Mouse (Mus musculus): ENCODE measurements around the gene Med12. TPM values are rescaled to one million over a fixed set of nuclear protein-coding genes. Genes with fewer than 3 reads are reported as not detected.
A peak's percentile ranks its signal among the peaks of the same experiment; 100 is the strongest.

The Med12 gene
- total and polyA plus RNA-seq, 3 experiments, result 20.9 to 68.0 TPM; not detected in 1

DNA sequence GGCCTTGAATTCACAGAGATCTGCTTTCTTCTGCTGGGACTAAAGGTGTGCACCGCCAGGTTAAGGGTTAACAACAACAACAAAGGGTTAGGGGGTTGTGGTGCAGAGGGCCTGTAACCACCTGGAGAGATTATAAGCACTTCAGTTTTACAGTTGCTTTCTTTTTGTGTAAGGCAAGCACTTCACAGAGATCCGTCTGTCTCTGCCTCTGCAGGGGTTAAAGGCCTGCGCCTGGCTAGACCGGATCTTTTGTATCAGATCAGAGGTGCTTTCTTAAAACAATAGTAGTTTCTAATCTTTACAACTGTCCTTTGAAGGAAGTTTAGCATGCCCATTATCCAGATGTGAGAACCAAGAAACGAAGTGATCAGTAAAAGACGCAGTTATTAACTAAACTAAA lies 420 bp upstream of the Med12 start:
- Histone ChIP-seq H3K4me1 (ENCODE audit: control insufficient read depth in 1 of 2, insufficient read depth in 2 of 2, low read length in 2 of 2) (peaks cover 1 to 9% of the 10 kb centered on the region in 2 experiments; a peak in 3 of 4 replicates), H3K9me3 (replicated peaks; ENCODE audit: insufficient read depth, low read length) (no peaks in the 10 kb centered on the region), H3K4me3 (ENCODE audit: control insufficient read depth in 1 of 2, insufficient read depth in 1 of 2, low read depth in 2 of 2, low read length in 2 of 2) (peak overlapping the region; percentile 38 to 47), H3K79me2 (ENCODE audit: control insufficient read depth, insufficient read depth, low read length, poor library complexity) (peaks cover 8% of the 10 kb centered on the region), H3K36me3 (ENCODE audit: control insufficient read depth in 1 of 2, insufficient read depth in 2 of 2, low read length in 2 of 2) (peaks cover 0 to 6% of the 10 kb centered on the region in 2 experiments; a peak in 3 of 4 replicates), H3K9ac (ENCODE audit: control insufficient read depth, low read depth, low read length, poor library complexity, severe bottlenecking) (peak overlapping the region; percentile 99), H3K27ac (ENCODE audit: control insufficient read depth, low read depth, low read length) (peak overlapping the region; percentile 61), H3K27me3 (ENCODE audit: control insufficient read depth in 1 of 2, insufficient read depth in 2 of 2, low read length in 2 of 2) (no peaks in the 10 kb centered on the region)
- no peak for TF ChIP-seq MAX (IDR thresholded peaks at IDR 0.05; ENCODE audit: low read length)
- no peak for TF ChIP-seq CHD1 (IDR thresholded peaks at IDR 0.05; ENCODE audit: low read depth, low read length)
- TF ChIP-seq POLR2AphosphoS2 (IDR thresholded peaks at IDR 0.05; ENCODE audit: low read length), result no peak
- TF ChIP-seq USF1 (IDR thresholded peaks at IDR 0.05; ENCODE audit: low read depth, low read length), result no peak
- TF ChIP-seq MAZ (IDR thresholded peaks at IDR 0.05; ENCODE audit: low read depth, low read length), result no peak
- no peak for TF ChIP-seq MYC (IDR thresholded peaks at IDR 0.05; ENCODE audit: low read depth, low read length)
- no peak for TF ChIP-seq ZMIZ1 (IDR thresholded peaks at IDR 0.05; ENCODE audit: low read depth, low read length)
- no peak for TF ChIP-seq UBTF (IDR thresholded peaks at IDR 0.05; ENCODE audit: borderline replicate concordance, insufficient read depth, low read depth, low read length)
- TF ChIP-seq MYB (IDR thresholded peaks at IDR 0.05; ENCODE audit: low read depth, low read length), result no peak
- no peak for TF ChIP-seq SIN3A (IDR thresholded peaks at IDR 0.05; ENCODE audit: low read length)
- TF ChIP-seq MXI1 (IDR thresholded peaks at IDR 0.05; ENCODE audit: low read depth, low read length), result no peak
- no peak for TF ChIP-seq TAL1 (IDR thresholded peaks at IDR 0.05; ENCODE audit: low read length)
- TF ChIP-seq HCFC1 (IDR thresholded peaks at IDR 0.05; ENCODE audit: low read depth, low read length), result no peak
- TF ChIP-seq NRF1 (IDR thresholded peaks at IDR 0.05; ENCODE audit: insufficient read depth, low read depth, low read length, poor library complexity, severe bottlenecking), result no peak
- no peak for TF ChIP-seq E2F4 (IDR thresholded peaks at IDR 0.05; ENCODE audit: borderline replicate concordance, low read depth, low read length)
- TF ChIP-seq TBP (IDR thresholded peaks at IDR 0.05; ENCODE audit: low read depth, low read length), result no peak
- DNase-seq (ENCODE audit: low read depth, low spot score), result no peak

DNA sequence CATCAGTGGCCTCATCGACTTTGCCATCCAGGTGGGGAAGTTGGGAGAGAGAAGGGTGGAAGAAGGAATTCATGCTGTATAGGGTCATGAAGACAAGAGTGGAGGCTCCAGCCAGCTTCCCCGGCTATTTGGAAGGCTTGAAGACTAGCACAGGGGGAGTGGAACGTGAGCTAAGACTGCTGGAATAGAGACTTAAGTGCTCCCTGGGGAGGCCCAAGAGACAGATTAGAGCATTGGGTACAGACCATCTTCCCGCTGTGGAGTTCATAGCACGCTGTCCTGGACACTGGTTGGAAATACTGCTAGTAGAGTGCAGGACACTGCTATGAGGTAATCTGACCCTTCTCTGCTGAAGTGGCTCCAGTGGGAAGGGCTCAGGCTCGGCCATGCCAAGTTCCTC lies 9.0 kb downstream of the Med12 start:
- no peak overlapping the region for H3K27ac ChIP-seq (ENCODE audit: control insufficient read depth, low read depth, low read length)
- H3K9ac ChIP-seq (ENCODE audit: control insufficient read depth, low read depth, low read length, poor library complexity, severe bottlenecking), result no peak overlapping the region
- H3K4me3 ChIP-seq (ENCODE audit: control insufficient read depth in 1 of 2, insufficient read depth in 1 of 2, low read depth in 2 of 2, low read length in 2 of 2), result no peak overlapping the region
- peaks cover 6 to 7% of the 10 kb centered on the region in 2 experiments for H3K4me1 ChIP-seq (ENCODE audit: control insufficient read depth in 1 of 2, insufficient read depth in 2 of 2, low read length in 2 of 2)
- no peaks in the 10 kb centered on the region for H3K9me3 ChIP-seq (replicated peaks; ENCODE audit: insufficient read depth, low read length)
- no peaks in the 10 kb centered on the region for H3K79me2 ChIP-seq (ENCODE audit: control insufficient read depth, insufficient read depth, low read length, poor library complexity)
- no peak for DNase-seq (ENCODE audit: low read depth, low spot score)
- no peaks in the 10 kb centered on the region for H3K27me3 ChIP-seq (ENCODE audit: control insufficient read depth in 1 of 2, insufficient read depth in 2 of 2, low read length in 2 of 2)
- H3K36me3 ChIP-seq (ENCODE audit: control insufficient read depth in 1 of 2, insufficient read depth in 2 of 2, low read length in 2 of 2), result peaks cover 4 to 9% of the 10 kb centered on the region in 2 experiments; a peak in 3 of 4 replicates
- no peak for TF ChIP-seq ELF1 (IDR thresholded peaks at IDR 0.05; ENCODE audit: low read depth, low read length)
- TF ChIP-seq ZNF384 (IDR thresholded peaks at IDR 0.05; ENCODE audit: low read depth, low read length), result no peak
- TF ChIP-seq MYC (IDR thresholded peaks at IDR 0.05; ENCODE audit: low read depth, low read length), result no peak
- no peak for TF ChIP-seq CTCF (IDR thresholded peaks at IDR 0.05 in 2 of 3, conservative IDR thresholded peaks at IDR 0.05 in 1 of 3; ENCODE audit: control insufficient read depth in 1 of 3, insufficient read depth in 1 of 3, low read depth in 2 of 3, low read length in 3 of 3, poor library complexity in 1 of 3, severe bottlenecking in 1 of 3)
- no peak for TF ChIP-seq MAZ (IDR thresholded peaks at IDR 0.05; ENCODE audit: low read depth, low read length)
- no peak for TF ChIP-seq KAT2A (conservative IDR thresholded peaks at IDR 0.05; ENCODE audit: low read depth, low read length)
- no peak for TF ChIP-seq EP300 (IDR thresholded peaks at IDR 0.05; ENCODE audit: low read depth in 1 of 2, low read length in 2 of 2)
- TF ChIP-seq CHD2 (IDR thresholded peaks at IDR 0.05; ENCODE audit: low read length), result no peak
- TF ChIP-seq GATA1 (IDR thresholded peaks at IDR 0.05; ENCODE audit: low read depth, low read length), result no peak
- TF ChIP-seq BHLHE40 (IDR thresholded peaks at IDR 0.05; ENCODE audit: borderline replicate concordance, low read depth, low read length), result no peak
- no peak for TF ChIP-seq MAFK (IDR thresholded peaks at IDR 0.05; ENCODE audit: borderline replicate concordance, low read depth, low read length)
- no peak for TF ChIP-seq ETS1 (IDR thresholded peaks at IDR 0.05; ENCODE audit: low read depth, low read length)
- no peak for TF ChIP-seq TCF12 (IDR thresholded peaks at IDR 0.05; ENCODE audit: low read depth, low read length)
- no peak for TF ChIP-seq MEF2A (IDR thresholded peaks at IDR 0.05; ENCODE audit: extremely low read depth, insufficient replicate concordance, low read depth, low read length, poor library complexity, severe bottlenecking)
- no peak for TF ChIP-seq SIN3A (IDR thresholded peaks at IDR 0.05; ENCODE audit: low read length)
- no peak for TF ChIP-seq E2F4 (IDR thresholded peaks at IDR 0.05; ENCODE audit: borderline replicate concordance, low read depth, low read length)
- no peak for TF ChIP-seq RAD21 (IDR thresholded peaks at IDR 0.05; ENCODE audit: low read depth, low read length)
- TF ChIP-seq TAL1 (IDR thresholded peaks at IDR 0.05; ENCODE audit: low read length), result no peak
- TF ChIP-seq POLR2AphosphoS5 (IDR thresholded peaks at IDR 0.05; ENCODE audit: borderline replicate concordance, low read depth, low read length), result no peak
- no peak for TF ChIP-seq USF1 (IDR thresholded peaks at IDR 0.05; ENCODE audit: low read depth, low read length)

Measured in MEL (cell line).